Mouse (Mus musculus) intestine, postnatal 0 days (tissue): ENCODE measurements around the gene Gm49336. TPM values are rescaled to one million over a fixed set of nuclear protein-coding genes. Genes with fewer than 3 reads are reported as not detected.

Experiments used
- ATAC-seq: fragments of 200-750 bp; cut with Nextera tagmentation; 2 replicates; pipeline ENCODE4 v1.8.0; 2017; ENCODE audit warnings: mild to moderate bottlenecking, moderate TSS enrichment, moderate library complexity
- H3K27ac ChIP-seq: fragments of 300-500 bp; sonication (generic); 2 replicates; pipeline ENCODE4 v1.5.1; 2014; ENCODE audit warnings: mild to moderate bottlenecking, low read depth, low read length, moderate library complexity
- H3K27me3 ChIP-seq: fragments of 300-500 bp; sonication (generic); replicated peaks from 2 replicates; pipeline ENCODE4 v1.6.1; 2014; ENCODE audit warnings: low read length, mixed read lengths; ENCODE audit not compliant: control insufficient read depth, insufficient read depth
- H3K36me3 ChIP-seq: fragments of 300-500 bp; sonication (generic); 2 replicates; pipeline ENCODE4 v1.6.1; 2014; ENCODE audit warnings: mild to moderate bottlenecking, moderate library complexity; ENCODE audit not compliant: control insufficient read depth, insufficient read depth
- H3K4me1 ChIP-seq: fragments of 300-500 bp; sonication (generic); replicated peaks from 2 replicates; pipeline ENCODE4 v1.6.1; 2014; ENCODE audit warnings: antibody characterized with exemption, low read length, mixed read lengths; ENCODE audit not compliant: control insufficient read depth, insufficient read depth
- H3K4me2 ChIP-seq: fragments of 300-500 bp; sonication (generic); replicated peaks from 2 replicates; pipeline ENCODE4 v1.6.1; 2014; ENCODE audit warnings: low read depth, mild to moderate bottlenecking, moderate library complexity
- H3K4me3 ChIP-seq: fragments of 300-500 bp; sonication (generic); 2 replicates; pipeline ENCODE4 v1.5.1; 2014; ENCODE audit warnings: low read depth, low read length
- H3K9ac ChIP-seq: fragments of 300-500 bp; sonication (generic); 2 replicates; pipeline ENCODE4 v1.6.1; 2014; ENCODE audit warnings: mild to moderate bottlenecking, low read depth, low read length
- H3K9me3 ChIP-seq: fragments of 300-500 bp; sonication (generic); 2 replicates; pipeline ENCODE4 v1.6.1; 2016; ENCODE audit warnings: mixed run types; ENCODE audit not compliant: control insufficient read depth
- CTCF ChIP-seq: sonication (generic); IDR thresholded peaks from 2 replicates; pipeline ENCODE4 v1.5.1; 2016; ENCODE audit warnings: low read depth, mild to moderate bottlenecking, control low read depth, antibody characterized with exemption, moderate library complexity
- WGBS: fragments of 180-500 bp; shearing (Covaris S2); extraction: QIAGEN DNeasy Blood & Tissue Kit; methylation state at CpG from one replicate; pipeline ENCODE4 v1.1.7; 2014; 5-methylcytosine and 5-hydroxymethylcytosine counted together
- polyA plus RNA-seq: library from polyadenylated mRNA; unstranded; fragments of >200 nt; fragmentation: Nextera tagmentation; extraction: Ambion mirVana; gene quantifications from 2 replicates; pipeline ENCODE4 v1.2.1, GENCODE M21; 2015

The Gm49336 gene
- polyA plus RNA-seq, 1 experiment from 2014 or later = 17.4 TPM

GRCm38 (mm10) chr14:60275301-60276276 is 24.3 kb upstream of the Gm49336 start:
- Histone ChIP-seq H3K9ac (no peak overlapping the region), H3K4me2 (no peak overlapping the region), H3K4me3 (no peak overlapping the region), H3K27ac (no peak overlapping the region), H3K27me3 (no peaks in the 10 kb centered on the region), H3K4me1 (no peaks in the 10 kb centered on the region), H3K9me3 (no peaks in the 10 kb centered on the region), H3K36me3 (peaks cover 12% of the 10 kb centered on the region)
- peak; percentile 78; the same call in 1 of the 2 replicates for ATAC-seq
- whole genome bisulfite sequencing = 59% methylated on average over 7 of the region's 7 CpGs
- TF ChIP-seq CTCF = no peak

- H3K9ac ChIP-seq = no peak overlapping the region
- no peaks in the 10 kb centered on the region for H3K27me3 ChIP-seq
- no peak overlapping the region for H3K4me3 ChIP-seq
- no peak overlapping the region for H3K4me2 ChIP-seq
- H3K9me3 ChIP-seq = no peaks in the 10 kb centered on the region
- no peak for TF ChIP-seq CTCF
- H3K27ac ChIP-seq = no peak overlapping the region
- H3K4me1 ChIP-seq = no peaks in the 10 kb centered on the region
- ATAC-seq = no peak
- no peaks in the 10 kb centered on the region for H3K36me3 ChIP-seq
- WGBS = 72% methylated on average over 6 of the region's 6 CpGs
Measured at GRCm38 (mm10) chr14:60273346-60273745, 22.0 kb upstream of the Gm49336 start.

GRCm38 (mm10) chr14:60269333-60269732 is 18.0 kb upstream of the Gm49336 start:
- Histone ChIP-seq H3K27me3 (no peaks in the 10 kb centered on the region), H3K36me3 (no peaks in the 10 kb centered on the region), H3K4me3 (no peak overlapping the region), H3K27ac (no peak overlapping the region), H3K9me3 (no peaks in the 10 kb centered on the region), H3K4me1 (no peaks in the 10 kb centered on the region), H3K9ac (no peak overlapping the region), H3K4me2 (no peak overlapping the region)
- no peak for TF ChIP-seq CTCF
- no peak for ATAC-seq
- WGBS = 83% methylated on average over 6 of the region's 6 CpGs

GRCm38 (mm10) chr14:60264990-60265876 is 13.9 kb upstream of the Gm49336 start, which contains the start of gene Mtmr6:
Gene Mtmr6 (plus strand): TSS chr14:60265228.
- Histone ChIP-seq H3K27ac (peak within 1 kb of the TSS; percentile 66; the same call in 1 of the 2 replicates), H3K27me3 (no peaks in the 10 kb centered on the region), H3K9ac (peak within 1 kb of the TSS; percentile 80), H3K4me3 (peak within 1 kb of the TSS; percentile 86), H3K4me2 (peak within 1 kb of the TSS; percentile 78), H3K9me3 (no peaks in the 10 kb centered on the region), H3K4me1 (no peaks in the 10 kb centered on the region), H3K36me3 (no peaks in the 10 kb centered on the region)
- under 1% methylated on average over 51 of the region's 51 CpGs for WGBS
- peak; percentile 99 for TF ChIP-seq CTCF
- peak; percentile 98 for ATAC-seq

- H3K27ac ChIP-seq = no peak overlapping the region
- no peaks in the 10 kb centered on the region for H3K36me3 ChIP-seq
- no peaks in the 10 kb centered on the region for H3K4me1 ChIP-seq
- H3K4me2 ChIP-seq = 0 out of 2 replicates have a peak overlapping the region, but pooled peaks have one; percentile 3
- no peaks in the 10 kb centered on the region for H3K27me3 ChIP-seq
- H3K4me3 ChIP-seq = no peak overlapping the region
- H3K9ac ChIP-seq = no peak overlapping the region
- 27% methylated on average over 7 of the region's 7 CpGs for WGBS
- H3K9me3 ChIP-seq = no peaks in the 10 kb centered on the region
- no peak for TF ChIP-seq CTCF
- no peak for ATAC-seq
Measured at GRCm38 (mm10) chr14:60262316-60262715, 11.0 kb upstream of the Gm49336 start.

- H3K4me3 ChIP-seq = no peak overlapping the region
- no peak overlapping the region for H3K9ac ChIP-seq
- H3K27me3 ChIP-seq = no peaks in the 10 kb centered on the region
- no peak overlapping the region for H3K27ac ChIP-seq
- H3K9me3 ChIP-seq = no peaks in the 10 kb centered on the region
- no peaks in the 10 kb centered on the region for H3K36me3 ChIP-seq
- H3K4me2 ChIP-seq = no peak overlapping the region
- WGBS = 86% methylated on average over 1 of the region's 1 CpGs
- no peak for ATAC-seq
- H3K4me1 ChIP-seq = no peaks in the 10 kb centered on the region
- no peak for TF ChIP-seq CTCF
Measured at GRCm38 (mm10) chr14:60257851-60258250, 6.5 kb upstream of the Gm49336 start.
